Mouse (Mus musculus) liver, adult 2 months (tissue): ENCODE results near the gene Phox2a. TPM values are rescaled to one million over a fixed set of nuclear protein-coding genes. Genes with fewer than 3 reads are reported as not detected.
A peak's percentile ranks its signal among the peaks of the same experiment; 100 is the strongest.

Experiments used
- DNase-seq: peaks from one replicate; pipeline ENCODE4 v3.0.0-alpha.2; 2011; ENCODE audit warnings: low read depth, low spot score; ENCODE audit errors: extremely low read depth
- H3K27ac ChIP-seq: fragments of 200-500 bp; replicated peaks from 2 replicates; pipeline ENCODE4 v1.5.1; 2012; ENCODE audit warnings: low read depth, mild to moderate bottlenecking, control low read depth, inconsistent platforms, low read length; ENCODE audit not compliant: insufficient read depth
- H3K27me3 ChIP-seq: fragments of 200-500 bp; 2 replicates; pipeline ENCODE4 v1.6.1; 2012; ENCODE audit warnings: mild to moderate bottlenecking, moderate library complexity, low read length, inconsistent platforms; ENCODE audit not compliant: control insufficient read depth, insufficient read depth
- H3K36me3 ChIP-seq: fragments of 200-500 bp; 2 replicates; pipeline ENCODE4 v1.6.1; 2012; ENCODE audit warnings: low read length, inconsistent platforms; ENCODE audit not compliant: control insufficient read depth, insufficient read depth
- H3K4me1 ChIP-seq: fragments of 200-500 bp; 2 replicates; pipeline ENCODE4 v1.6.1; 2011; ENCODE audit warnings: low read length; ENCODE audit not compliant: control insufficient read depth, insufficient read depth
- H3K4me3 ChIP-seq: fragments of 200-500 bp; 2 replicates; pipeline ENCODE4 v1.5.1; 2011; ENCODE audit warnings: low read depth, mild to moderate bottlenecking, control low read depth, low read length, moderate library complexity; ENCODE audit not compliant: insufficient read depth
- H3K79me2 ChIP-seq: fragments of 200-500 bp; 2 replicates; pipeline ENCODE4 v1.6.1; 2012; ENCODE audit warnings: inconsistent platforms, mild to moderate bottlenecking, low read length, moderate library complexity; ENCODE audit not compliant: control insufficient read depth, insufficient read depth
- H3K9ac ChIP-seq: fragments of 200-500 bp; 2 replicates; pipeline ENCODE4 v1.6.1; 2012; ENCODE audit warnings: low read depth, mild to moderate bottlenecking, control low read depth, inconsistent platforms, low read length
- CTCF ChIP-seq: fragments of 200-500 bp; IDR thresholded peaks from 2 replicates; pipeline ENCODE4 v1.5.1; 2011; ENCODE audit warnings: low read depth, low read length, control low read depth
- POLR2A ChIP-seq: fragments of 200-500 bp; IDR thresholded peaks from 2 replicates; pipeline ENCODE4 v1.6.1; 2011; ENCODE audit warnings: low read length, control low read depth; ENCODE audit not compliant: insufficient read depth; ENCODE audit errors: extremely low read depth
- WGBS: fragments of 180-500 bp; shearing (Covaris S2); methylation state at CpG from one replicate; pipeline ENCODE4 v1.1.7; 2018; 5-methylcytosine and 5-hydroxymethylcytosine counted together
- polyA plus RNA-seq: library from polyadenylated mRNA; depleted of rRNA; stranded (reverse); fragments of >200 nt; gene quantifications from 2 replicates; pipeline ENCODE4 v1.2.3, GENCODE M21; 2012
- total RNA-seq: library from RNA; depleted of rRNA; stranded (reverse); fragments of >200 nt; gene quantifications from 2 replicates; pipeline ENCODE4 v1.2.3, GENCODE M21; 2014

Phox2a gene
- total and polyA plus RNA-seq, 2 experiments, result not detected

DNA sequence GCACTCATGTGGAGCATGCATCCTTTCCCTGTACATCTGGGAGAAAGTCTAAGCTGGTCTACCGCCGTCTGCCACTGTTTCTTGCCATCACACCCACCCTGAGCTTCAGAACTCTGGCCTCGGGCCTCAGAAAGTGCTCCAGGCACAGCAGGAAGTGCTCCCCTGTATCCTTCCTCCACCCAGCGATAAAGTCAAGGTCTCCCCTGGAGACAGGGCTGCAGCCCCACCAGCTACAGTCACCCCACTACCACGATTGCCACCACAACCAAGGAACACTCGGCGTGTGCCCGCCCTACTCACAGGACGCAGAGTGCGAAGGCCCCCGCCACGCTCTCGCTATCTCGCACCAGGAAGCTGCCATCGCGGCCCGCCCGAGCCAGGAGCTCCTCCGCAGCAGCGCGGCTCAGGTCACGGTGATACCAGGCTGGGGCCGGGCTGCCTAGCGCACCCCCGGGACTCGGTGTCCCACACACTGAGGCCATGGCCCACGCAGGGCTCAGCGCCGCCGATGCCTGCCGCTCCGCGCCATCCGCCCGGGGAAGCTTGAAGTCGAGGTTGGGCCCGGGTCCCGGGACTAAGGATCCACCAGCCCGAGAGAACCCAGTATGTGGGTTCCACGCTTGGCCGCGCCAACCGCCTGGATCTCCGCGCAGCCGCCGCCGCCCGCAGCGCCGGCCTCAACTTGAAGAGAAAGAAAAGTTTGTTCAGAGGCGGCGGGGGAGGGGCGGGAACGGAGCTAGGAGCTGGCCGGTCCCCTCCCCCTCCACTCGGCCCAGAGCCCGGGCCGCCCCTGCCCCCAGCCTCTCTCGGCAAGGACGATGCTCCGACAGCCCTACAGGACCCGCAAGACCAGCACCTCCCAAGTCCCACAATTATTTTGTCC, 18.4 kb downstream of the Phox2a start:
- no peak for DNase-seq
- WGBS, result 2% methylated on average over 63 of the region's 63 CpGs
- peaks cover 6% of the 10 kb centered on the region; the same call in 1 of the 2 replicates for H3K79me2 ChIP-seq
- peak overlapping the region; percentile 91 for H3K9ac ChIP-seq
- peaks cover 4% of the 10 kb centered on the region; the same call in 1 of the 2 replicates for H3K4me1 ChIP-seq
- H3K4me3 ChIP-seq, result peak overlapping the region; percentile 95
- no peaks in the 10 kb centered on the region for H3K27me3 ChIP-seq
- H3K36me3 ChIP-seq, result peaks cover 8% of the 10 kb centered on the region; the same call in 1 of the 2 replicates
- no peak for TF ChIP-seq POLR2A
- H3K27ac ChIP-seq, result peak overlapping the region; percentile 95

DNA sequence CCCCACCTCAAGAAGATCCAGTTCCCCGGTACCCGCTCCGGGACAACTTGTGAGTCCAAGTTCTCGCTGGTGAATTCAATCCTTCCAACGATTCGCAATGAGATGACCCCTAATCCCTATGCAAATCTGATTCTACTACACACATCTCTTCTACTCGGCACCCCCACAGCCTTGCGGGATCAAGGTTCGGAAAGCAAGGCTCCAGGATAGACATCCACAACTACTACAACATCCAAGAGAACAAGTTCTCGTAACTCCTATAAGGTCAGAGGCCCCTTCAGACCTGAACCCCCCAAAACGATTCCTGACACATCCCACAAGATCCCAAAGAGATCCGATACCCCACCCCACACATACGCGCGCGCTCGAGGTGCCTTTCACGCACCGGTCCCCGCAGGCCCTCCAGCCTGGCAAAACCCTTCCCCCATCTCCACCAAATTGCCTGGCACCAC, 19.1 kb downstream of the Phox2a start:
- TF ChIP-seq POLR2A (no peak), CTCF (no peak)
- Histone ChIP-seq H3K4me3 (peak overlapping the region; percentile 95), H3K79me2 (peaks cover 6% of the 10 kb centered on the region; the same call in 1 of the 2 replicates), H3K27ac (peak overlapping the region; percentile 95), H3K4me1 (peaks cover 4% of the 10 kb centered on the region; the same call in 1 of the 2 replicates), H3K27me3 (no peaks in the 10 kb centered on the region), H3K9ac (peak overlapping the region; percentile 91), H3K36me3 (peaks cover 8% of the 10 kb centered on the region; the same call in 1 of the 2 replicates)
- under 1% methylated on average over 20 of the region's 20 CpGs for WGBS
- DNase-seq, result peak; percentile 51

DNA sequence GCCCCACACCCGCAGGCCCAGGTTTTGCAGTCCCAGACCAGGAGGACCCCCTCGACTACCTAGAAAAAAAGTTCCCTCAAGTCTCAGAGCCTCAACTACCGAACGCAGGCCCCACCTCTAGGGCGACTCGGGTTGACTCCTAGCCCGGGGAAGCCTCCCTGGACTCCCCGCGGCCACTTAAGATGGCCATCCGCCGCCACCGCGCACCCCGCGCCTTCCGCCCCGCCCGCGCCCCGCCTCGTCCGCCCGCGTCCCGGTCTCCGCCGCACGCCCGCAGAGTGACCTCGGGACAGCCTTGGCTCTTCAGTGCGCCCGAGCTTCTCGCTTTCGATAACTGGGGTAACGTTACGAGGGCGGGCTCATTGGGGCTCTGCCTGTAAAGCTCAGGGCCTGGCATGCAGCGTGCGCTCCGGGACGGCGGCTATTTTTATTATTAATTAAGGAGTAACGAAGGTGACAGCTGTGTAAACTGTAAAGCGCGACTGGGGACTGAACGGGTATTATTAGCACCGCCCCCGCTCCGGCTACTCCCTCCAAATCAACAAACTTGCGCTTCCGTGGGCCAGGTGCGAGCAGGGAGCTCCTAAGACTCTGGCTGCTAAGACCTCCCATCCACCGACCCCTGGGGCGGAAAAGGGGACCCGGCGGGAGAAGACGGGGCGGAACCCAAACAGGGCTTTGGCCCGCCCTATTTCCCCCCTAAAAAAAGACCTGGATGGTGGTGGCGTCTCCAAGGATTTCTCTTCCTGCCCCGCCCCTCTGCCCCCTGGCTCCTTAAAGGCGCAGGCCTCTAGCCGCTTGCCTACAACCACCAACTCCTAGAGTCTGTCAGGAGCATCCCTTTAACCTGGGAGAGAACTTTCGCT, 19.7 kb downstream of the Phox2a start, which contains the start of gene Inppl1:
Inppl1 (minus strand) TSS at position 624 of the 866 bp plus-strand sequence.
- Histone ChIP-seq H3K36me3 (peaks cover 5% of the 10 kb centered on the region; the same call in 1 of the 2 replicates), H3K79me2 (peaks cover 6% of the 10 kb centered on the region; the same call in 1 of the 2 replicates), H3K27me3 (no peaks in the 10 kb centered on the region), H3K4me1 (peaks cover 4% of the 10 kb centered on the region; the same call in 1 of the 2 replicates), H3K27ac (peak within 1 kb of the TSS; percentile 95), H3K4me3 (peak within 1 kb of the TSS; percentile 95), H3K9ac (peak within 1 kb of the TSS; percentile 91)
- peak; percentile 79 for DNase-seq
- TF ChIP-seq POLR2A (peak; percentile 16; the same call in 1 of the 2 replicates), CTCF (peak; percentile 19; the same call in 1 of the 2 replicates)
- under 1% methylated on average over 64 of the region's 64 CpGs for WGBS

DNA sequence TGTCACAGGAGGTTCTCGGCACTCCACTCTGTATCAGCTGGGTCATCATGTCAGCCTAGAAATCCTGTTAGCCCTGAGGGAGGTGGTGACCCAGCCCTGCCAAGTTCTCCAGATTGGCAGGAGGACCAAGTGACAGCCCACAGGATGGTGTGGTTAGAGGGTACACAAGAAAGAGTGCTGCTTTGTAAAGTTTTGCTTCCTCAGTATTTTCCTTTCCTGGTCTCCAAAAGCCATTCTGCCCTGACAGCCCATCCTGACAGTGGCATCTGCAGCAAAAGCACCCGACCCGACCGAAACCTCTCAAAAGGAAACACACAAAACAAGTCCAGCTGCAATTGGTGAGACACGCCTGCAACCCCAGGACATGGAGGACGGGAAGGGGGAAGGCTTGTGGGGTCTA, 26.1 kb downstream of the Phox2a start:
- peaks cover 3% of the 10 kb centered on the region; the same call in 1 of the 2 replicates for H3K4me1 ChIP-seq
- H3K4me3 ChIP-seq, result peak overlapping the region; percentile 29
- H3K27me3 ChIP-seq, result no peaks in the 10 kb centered on the region
- H3K9ac ChIP-seq, result no peak overlapping the region
- no peak overlapping the region for H3K27ac ChIP-seq
- H3K79me2 ChIP-seq, result no peaks in the 10 kb centered on the region
- DNase-seq, result no peak
- WGBS, result 78% methylated on average over 6 of the region's 6 CpGs
- H3K36me3 ChIP-seq, result no peaks in the 10 kb centered on the region
- TF ChIP-seq POLR2A (no peak), CTCF (no peak)

DNA sequence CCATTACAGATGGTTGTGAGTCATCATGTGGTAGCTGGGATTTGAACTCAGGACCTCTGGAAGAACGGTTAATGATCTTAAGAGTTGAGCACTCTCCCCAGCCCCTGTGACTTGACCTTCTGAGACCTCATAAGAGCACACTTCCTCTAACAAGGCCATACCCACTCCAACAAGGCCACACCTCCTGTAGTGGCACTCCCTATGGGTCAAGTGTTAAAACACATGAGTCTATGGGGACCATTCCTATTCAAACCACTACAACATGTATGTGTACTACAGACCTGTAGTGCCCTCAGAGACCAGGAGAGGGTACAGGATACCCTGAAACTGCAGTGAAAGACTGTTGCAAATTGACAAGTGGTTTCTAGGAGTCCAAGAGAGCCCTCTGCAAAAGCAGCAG, 29.8 kb downstream of the Phox2a start:
- Histone ChIP-seq H3K79me2 (no peaks in the 10 kb centered on the region), H3K4me3 (no peak overlapping the region), H3K27me3 (no peaks in the 10 kb centered on the region), H3K9ac (no peak overlapping the region), H3K27ac (no peak overlapping the region), H3K36me3 (no peaks in the 10 kb centered on the region), H3K4me1 (peaks cover 3% of the 10 kb centered on the region; the same call in 1 of the 2 replicates)
- TF ChIP-seq CTCF, result no peak
- TF ChIP-seq POLR2A, result no peak
- no peak for DNase-seq
- 82% methylated on average over 1 of the region's 1 CpGs for WGBS
